Mouse (Mus musculus) cortical plate, adult 2 months (tissue): Measurements from ENCODE around the gene Lrrtm1. TPM values are rescaled to one million over a fixed set of nuclear protein-coding genes. Genes with fewer than 3 reads are reported as not detected.

ENCODE experiments used
- H3K27ac ChIP-seq: fragments of 200-500 bp; 2 replicates; pipeline ENCODE4 v1.5.1; 2012; ENCODE audit warnings: low read length, control low read depth, inconsistent platforms; ENCODE audit not compliant: insufficient read depth
- H3K4me1 ChIP-seq: fragments of 200-500 bp; 2 replicates; pipeline ENCODE4 v1.6.1; 2011; ENCODE audit warnings: low read length; ENCODE audit not compliant: control insufficient read depth, insufficient read depth
- H3K4me3 ChIP-seq: fragments of 200-500 bp; 2 replicates; pipeline ENCODE4 v1.5.1; 2011; ENCODE audit warnings: mild to moderate bottlenecking, low read length, control low read depth; ENCODE audit not compliant: insufficient read depth
- CTCF ChIP-seq: fragments of 200-500 bp; IDR thresholded peaks from 2 replicates; pipeline ENCODE4 v1.5.1; 2011; ENCODE audit warnings: mild to moderate bottlenecking, control low read depth, low read length; ENCODE audit not compliant: insufficient read depth; ENCODE audit errors: extremely low read depth
- POLR2A ChIP-seq: fragments of 200-500 bp; IDR thresholded peaks from 2 replicates; pipeline ENCODE4 v1.6.1; 2011; ENCODE audit warnings: mild to moderate bottlenecking, low read length, control low read depth; ENCODE audit not compliant: insufficient read depth; ENCODE audit errors: extremely low read depth
- polyA plus RNA-seq: library from polyadenylated mRNA; depleted of rRNA; stranded (reverse); fragments of >200 nt; gene quantifications from 2 replicates; pipeline ENCODE4 v1.2.3, GENCODE M21; 2012

Gene Lrrtm1
- polyA plus RNA-seq, 1 experiment: 51.8 TPM

- no peak overlapping the region for H3K4me3 ChIP-seq
- H3K4me1 ChIP-seq: peaks cover 4% of the 10 kb centered on the region
- no peak for TF ChIP-seq CTCF
- TF ChIP-seq POLR2A: no peak
- no peak overlapping the region for H3K27ac ChIP-seq
Measured at GRCm38 (mm10) chr6:77222849-77223638, 19.4 kb upstream of the Lrrtm1 start.

- Histone ChIP-seq H3K4me3 (no peak overlapping the region), H3K4me1 (0 out of 2 replicates have a peak, but pooled peaks cover 1% of the 10 kb centered on the region), H3K27ac (no peak overlapping the region)
- no peak for TF ChIP-seq CTCF
- no peak for TF ChIP-seq POLR2A
Measured at GRCm38 (mm10) chr6:77240426-77240825, 2.1 kb upstream of the Lrrtm1 start.

- H3K27ac ChIP-seq: peak overlapping the region; percentile 88
- no peak for TF ChIP-seq CTCF
- TF ChIP-seq POLR2A: 0 out of 2 replicates have a peak, but pooled peaks have one; percentile 16
- peak overlapping the region; percentile 94 for H3K4me3 ChIP-seq
- H3K4me1 ChIP-seq: peaks cover 1% of the 10 kb centered on the region; the same call in 1 of the 2 replicates
Measured at GRCm38 (mm10) chr6:77243541-77244231, 1.2 kb downstream of the Lrrtm1 start.

- Histone ChIP-seq H3K27ac (no peak overlapping the region), H3K4me1 (peaks cover 10% of the 10 kb centered on the region), H3K4me3 (no peak overlapping the region)
- TF ChIP-seq CTCF: no peak
- TF ChIP-seq POLR2A: no peak
Measured at GRCm38 (mm10) chr6:77253480-77253879, 11.0 kb downstream of the Lrrtm1 start.

- Histone ChIP-seq H3K4me3 (no peak overlapping the region), H3K27ac (no peak overlapping the region), H3K4me1 (peaks cover 4% of the 10 kb centered on the region)
- TF ChIP-seq POLR2A: no peak
Measured at GRCm38 (mm10) chr6:77256348-77256747, 13.9 kb downstream of the Lrrtm1 start.

- H3K4me3 ChIP-seq: no peak overlapping the region
- H3K27ac ChIP-seq: no peak overlapping the region
- peaks cover 4% of the 10 kb centered on the region for H3K4me1 ChIP-seq
- no peak for TF ChIP-seq POLR2A
- peak; percentile 78 for TF ChIP-seq CTCF
Measured at GRCm38 (mm10) chr6:77257358-77258105, 15.0 kb downstream of the Lrrtm1 start.

- TF ChIP-seq POLR2A (no peak), CTCF (no peak)
- H3K4me1 ChIP-seq: no peaks in the 10 kb centered on the region
- H3K27ac ChIP-seq: no peak overlapping the region
- H3K4me3 ChIP-seq: no peak overlapping the region
Measured at GRCm38 (mm10) chr6:77265163-77265562, 22.7 kb downstream of the Lrrtm1 start.

GRCm38 (mm10) chr6:77278794-77279193 lies 36.3 kb downstream of the Lrrtm1 start:
- Histone ChIP-seq H3K4me3 (no peak overlapping the region), H3K4me1 (peaks cover 2% of the 10 kb centered on the region), H3K27ac (no peak overlapping the region)
- TF ChIP-seq CTCF (no peak), POLR2A (no peak)

- Histone ChIP-seq H3K4me1 (no peaks in the 10 kb centered on the region; the same call in 1 of the 2 replicates), H3K27ac (no peak overlapping the region), H3K4me3 (no peak overlapping the region)
- TF ChIP-seq POLR2A (no peak), CTCF (no peak)
Measured at GRCm38 (mm10) chr6:77286317-77286716, 43.8 kb downstream of the Lrrtm1 start.
